Mouse (Mus musculus) lung, adult 2 months (tissue): ENCODE measurements around the gene Slc27a1.

Experiments used
- CTCF ChIP-seq: fragments of 200-500 bp; IDR thresholded peaks from 2 replicates; pipeline ENCODE4 v1.5.1; 2011; ENCODE audit warnings: mild to moderate bottlenecking, low read length, control low read depth; ENCODE audit not compliant: insufficient read depth
- POLR2A ChIP-seq: fragments of 200-500 bp; IDR thresholded peaks from 2 replicates; pipeline ENCODE4 v1.6.1; 2011; ENCODE audit warnings: low read depth, mild to moderate bottlenecking, control low read depth, low read length, borderline replicate concordance; ENCODE audit errors: extremely low read depth

GRCm38 (mm10) chr8:71625088-71625487 is 56.4 kb downstream of the Slc27a1 start:
- TF ChIP-seq POLR2A = no peak
- TF ChIP-seq CTCF = no peak
